Mouse (Mus musculus): ENCODE results near the gene Arhgdia. TPM values are rescaled to one million over a fixed set of nuclear protein-coding genes. Genes with fewer than 3 reads are reported as not detected.

Arhgdia gene
- total RNA-seq (2023), result 100 to 1,000 TPM; 361 to 393 TPM

DNA sequence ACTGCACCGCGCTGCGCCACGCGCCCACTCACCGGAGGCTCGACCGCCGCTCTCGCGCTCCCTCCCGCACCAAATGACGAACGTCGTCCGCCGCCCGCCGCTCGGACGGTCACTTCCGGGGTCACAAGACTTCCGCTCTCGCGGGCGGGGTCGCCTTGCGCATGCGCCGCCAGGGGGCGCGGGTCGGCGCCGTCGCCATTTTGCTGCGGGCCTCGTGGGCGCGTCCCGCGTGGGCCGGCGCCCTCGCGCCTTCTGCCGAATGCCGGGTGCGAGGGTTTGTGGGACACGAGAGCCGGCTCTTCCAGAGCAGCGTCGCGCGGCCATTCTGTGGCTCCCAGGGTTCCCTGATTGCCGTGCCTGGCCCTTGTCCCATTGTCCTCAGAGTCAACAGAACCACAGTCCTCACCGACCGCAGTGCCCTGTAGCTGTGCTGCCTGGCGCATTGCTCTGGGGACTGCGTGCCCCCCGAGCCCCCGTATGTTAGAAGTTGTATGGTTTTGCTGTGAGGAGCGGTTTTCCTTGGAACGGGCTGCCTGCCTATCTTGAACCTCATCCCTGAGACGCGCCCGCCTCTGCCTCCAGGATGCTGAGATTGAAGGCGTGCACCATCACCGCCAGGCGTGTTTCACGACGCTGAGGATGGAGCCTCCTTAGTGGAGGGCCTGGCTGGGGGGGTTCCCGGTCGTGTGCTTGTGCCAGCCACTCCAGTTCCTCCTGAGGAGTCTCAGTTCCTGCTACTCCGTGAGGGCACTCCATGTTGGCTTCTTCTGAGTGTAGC is at the start of gene Arhgdia:
Gene Arhgdia (minus strand): TSS at position 135 of the 778 bp plus-strand sequence.

DNA sequence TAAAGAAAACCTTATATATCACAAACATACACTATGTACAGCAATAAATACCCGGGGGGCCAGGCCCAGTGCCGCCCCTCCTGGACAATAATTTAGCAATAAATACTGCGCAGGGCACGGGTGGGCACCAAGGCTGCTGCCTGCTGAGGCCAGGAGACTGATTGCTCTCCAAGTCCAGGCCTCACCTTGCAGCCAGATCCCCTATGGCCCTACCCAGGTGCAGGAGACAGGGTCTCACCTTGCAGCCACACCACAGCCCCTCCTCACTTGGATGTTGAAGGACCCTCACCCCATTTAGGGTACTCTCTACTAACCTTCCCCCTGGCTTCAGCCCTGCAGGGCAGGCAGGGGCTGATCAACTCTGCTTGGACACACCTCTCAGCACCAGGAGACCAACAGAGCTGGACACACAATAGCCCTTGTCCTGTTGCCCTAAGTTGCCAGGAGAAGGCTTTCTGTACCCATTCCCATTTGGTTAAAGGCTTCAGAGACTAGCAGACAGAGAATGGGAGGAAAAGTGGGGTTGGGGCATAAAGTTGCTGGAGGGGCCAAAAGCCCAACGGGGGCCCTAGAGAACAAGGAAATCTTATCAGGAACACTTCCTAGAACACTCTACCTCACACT is 43.8 kb upstream of the Arhgdia start, which contains the start of gene Sirt7:
Gene Sirt7 (minus strand): TSS at position 89 of the 624 bp plus-strand sequence.

DNA sequence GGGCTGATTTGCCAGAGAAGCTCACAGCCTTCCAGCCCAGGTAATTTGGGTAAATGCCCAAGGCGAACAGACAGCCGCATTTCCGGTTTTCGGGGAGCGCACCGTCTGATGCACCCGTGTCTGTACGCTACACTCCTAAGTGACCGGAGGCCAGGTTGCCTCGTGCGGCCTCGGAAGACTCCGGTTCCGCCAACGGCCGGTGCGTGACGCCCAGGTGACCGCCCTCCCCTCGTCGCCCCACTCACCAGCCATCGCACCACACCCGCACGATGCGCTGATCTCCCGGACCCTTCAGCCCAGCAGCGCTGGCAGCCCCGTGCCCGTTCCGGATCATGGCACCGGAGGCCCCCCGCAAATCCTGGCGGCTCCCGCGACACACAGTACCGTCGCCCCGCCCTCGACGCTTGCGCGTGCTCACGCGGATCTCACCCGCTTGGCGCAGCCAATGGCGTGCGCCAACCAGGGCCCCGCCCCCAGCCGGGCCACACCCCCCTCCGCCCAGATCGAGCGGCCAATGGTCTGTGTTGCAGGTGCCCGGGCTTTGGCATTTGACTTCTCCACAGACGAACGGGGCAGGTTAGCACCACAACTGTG is 36.2 kb upstream of the Arhgdia start, which contains the start of gene Pcyt2:
Gene Pcyt2 (minus strand): TSS at position 418 of the 594 bp plus-strand sequence.

DNA sequence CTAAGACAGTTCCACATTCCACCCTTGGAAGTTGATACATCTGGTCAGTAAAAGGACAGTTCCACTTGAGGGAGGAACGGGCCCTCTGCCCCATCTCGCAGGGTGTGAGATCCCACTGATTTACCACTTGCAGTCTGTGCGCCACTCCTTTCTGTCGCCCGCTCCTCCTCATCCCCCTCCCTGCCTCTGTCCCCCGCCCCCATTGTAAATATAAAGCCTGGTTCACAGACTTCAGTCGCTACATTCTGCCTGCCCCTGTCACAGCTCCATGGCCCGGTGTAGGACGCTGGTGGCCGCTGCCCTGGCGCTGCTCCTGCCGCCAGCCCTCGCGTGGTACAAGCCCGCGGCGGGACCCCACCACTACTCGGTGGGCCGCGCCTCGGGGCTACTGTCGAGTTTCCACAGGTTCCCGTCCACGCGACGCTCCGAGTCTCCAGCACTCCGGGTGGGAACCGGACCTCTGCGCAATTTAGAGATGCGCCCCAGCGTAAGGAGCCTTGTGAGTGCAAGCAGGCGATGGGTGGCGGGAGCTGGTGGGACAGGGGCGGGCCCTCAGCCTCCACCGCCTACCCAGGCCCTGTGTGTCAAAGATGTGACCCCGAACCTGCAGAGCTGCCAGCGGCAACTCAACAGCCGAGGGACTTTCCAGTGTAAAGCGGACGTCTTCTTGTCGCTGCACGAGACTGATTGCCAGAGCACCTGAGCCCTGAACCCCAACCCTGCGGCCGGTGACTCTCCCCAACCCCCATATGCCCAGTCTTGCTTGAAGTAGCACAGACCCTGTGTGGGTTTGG is 27.0 kb upstream of the Arhgdia start, which contains the start of gene Npb:
Gene Npb (plus strand): TSS at position 237 of the 794 bp plus-strand sequence.

DNA sequence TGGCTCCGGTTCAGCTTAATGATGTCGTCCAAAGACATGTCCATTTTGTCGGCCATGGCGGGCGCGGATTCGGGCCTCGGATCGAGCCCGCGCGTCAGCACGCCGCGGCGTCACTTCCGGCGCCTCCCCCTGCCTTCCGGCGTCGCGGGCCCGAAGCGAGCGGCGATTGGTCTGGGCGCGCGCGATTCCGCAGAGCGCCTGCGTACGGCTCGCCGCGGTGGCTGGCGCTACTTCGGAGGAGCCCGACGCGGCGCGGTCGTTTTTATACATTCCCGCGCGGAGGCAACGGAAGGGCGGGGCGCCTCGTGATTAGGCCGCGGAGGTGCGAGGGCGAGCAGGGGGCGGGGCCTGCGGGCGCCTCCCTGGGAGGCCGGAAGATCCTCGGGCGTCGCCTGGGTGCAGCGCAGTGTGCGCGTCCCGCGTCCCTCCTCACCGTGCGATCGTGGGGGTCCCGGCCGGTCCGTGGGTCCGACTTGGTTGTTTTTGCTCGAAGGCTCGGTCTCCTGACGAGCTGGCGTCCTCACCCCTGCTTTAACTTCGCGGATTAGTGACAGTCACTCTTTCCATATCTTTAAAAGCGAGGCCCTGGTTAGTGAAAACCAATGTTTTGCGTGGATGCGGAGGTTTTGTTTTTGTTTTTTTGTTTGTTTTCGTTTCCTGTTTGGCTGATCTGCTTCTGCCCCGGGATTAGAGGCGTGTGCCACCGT is 17.0 kb upstream of the Arhgdia start, which contains the start of the genes Alyref and Anapc11:
Gene Alyref (minus strand): TSS at position 83 of the 707 bp plus-strand sequence.
Gene Anapc11 (plus strand): TSS at position 139 of the 707 bp plus-strand sequence.

DNA sequence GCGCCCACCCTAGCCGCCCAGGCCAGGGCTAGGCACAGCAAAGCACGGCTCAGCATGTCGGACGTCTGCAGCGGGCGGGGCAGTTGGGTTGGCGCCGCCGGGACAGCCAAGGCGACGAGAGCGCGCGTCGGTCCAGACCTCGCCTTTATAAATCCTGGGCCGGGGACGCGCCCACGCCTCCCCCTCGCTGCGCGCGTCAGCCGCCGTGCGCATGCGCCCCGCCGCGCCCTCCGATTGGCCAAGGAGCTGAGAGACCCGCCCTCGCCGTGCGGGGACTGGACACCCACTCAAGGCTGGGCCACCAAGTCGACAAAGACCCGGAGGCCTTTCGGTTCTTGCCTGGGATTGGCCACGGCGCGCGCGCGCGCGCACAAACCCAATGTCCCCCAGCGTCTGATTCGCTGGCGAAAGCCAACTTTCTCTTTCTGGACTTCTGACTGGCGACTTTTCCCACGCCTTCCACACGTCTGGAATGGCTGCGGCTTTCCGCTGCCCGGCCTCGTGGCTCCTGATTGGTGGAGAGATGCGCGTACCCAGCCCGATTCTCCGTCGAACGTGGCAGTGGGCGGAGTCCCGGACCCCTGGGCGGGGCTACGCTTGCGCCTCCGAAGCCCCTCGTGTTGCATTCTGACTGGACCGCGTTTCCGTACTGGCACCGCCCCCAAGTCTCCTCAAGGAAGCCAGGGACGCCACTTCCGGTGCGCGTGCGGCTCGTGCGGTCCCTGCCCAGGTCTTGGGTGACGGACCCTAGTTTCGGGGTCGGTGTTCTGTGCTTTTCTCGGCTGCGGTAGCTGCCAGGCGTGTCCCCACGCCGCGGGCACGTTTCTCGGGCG is 8.5 kb downstream of the Arhgdia start, which contains the start of gene P4hb:
Gene P4hb (minus strand): TSS at position 502 of the 833 bp plus-strand sequence.

DNA sequence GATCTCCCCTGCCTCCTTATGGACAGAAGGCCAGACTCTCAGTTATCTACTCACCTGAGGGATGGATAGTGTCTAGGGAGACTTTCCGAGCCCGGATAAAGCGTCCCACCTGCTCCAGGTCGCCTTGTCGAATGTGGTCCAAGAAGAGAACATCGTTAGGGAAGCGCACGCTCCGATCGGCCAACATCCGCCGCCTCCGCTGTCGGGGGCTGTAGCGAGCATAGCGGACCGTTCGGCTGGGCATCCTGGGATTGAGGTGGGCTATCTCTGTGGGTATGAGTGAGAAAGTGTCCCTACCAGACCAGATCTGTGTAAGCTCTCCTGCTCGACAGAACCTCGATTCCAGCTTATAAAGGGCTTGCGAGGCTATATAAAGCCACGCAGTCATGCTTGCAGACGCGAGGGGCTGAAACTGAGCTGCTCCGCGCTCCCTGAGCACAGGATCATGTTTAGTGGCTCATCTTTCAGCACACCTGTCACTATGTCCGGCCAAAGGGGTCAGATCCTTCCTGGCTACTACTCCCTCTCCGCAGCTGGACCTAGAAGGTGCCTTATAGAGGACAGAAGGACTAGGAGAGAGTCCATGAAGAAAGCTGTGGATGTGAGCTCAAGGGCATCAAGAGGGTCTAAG is 30.5 kb downstream of the Arhgdia start, which contains the start of gene Ppp1r27:
Gene Ppp1r27 (minus strand): TSS at position 323 of the 631 bp plus-strand sequence.

DNA sequence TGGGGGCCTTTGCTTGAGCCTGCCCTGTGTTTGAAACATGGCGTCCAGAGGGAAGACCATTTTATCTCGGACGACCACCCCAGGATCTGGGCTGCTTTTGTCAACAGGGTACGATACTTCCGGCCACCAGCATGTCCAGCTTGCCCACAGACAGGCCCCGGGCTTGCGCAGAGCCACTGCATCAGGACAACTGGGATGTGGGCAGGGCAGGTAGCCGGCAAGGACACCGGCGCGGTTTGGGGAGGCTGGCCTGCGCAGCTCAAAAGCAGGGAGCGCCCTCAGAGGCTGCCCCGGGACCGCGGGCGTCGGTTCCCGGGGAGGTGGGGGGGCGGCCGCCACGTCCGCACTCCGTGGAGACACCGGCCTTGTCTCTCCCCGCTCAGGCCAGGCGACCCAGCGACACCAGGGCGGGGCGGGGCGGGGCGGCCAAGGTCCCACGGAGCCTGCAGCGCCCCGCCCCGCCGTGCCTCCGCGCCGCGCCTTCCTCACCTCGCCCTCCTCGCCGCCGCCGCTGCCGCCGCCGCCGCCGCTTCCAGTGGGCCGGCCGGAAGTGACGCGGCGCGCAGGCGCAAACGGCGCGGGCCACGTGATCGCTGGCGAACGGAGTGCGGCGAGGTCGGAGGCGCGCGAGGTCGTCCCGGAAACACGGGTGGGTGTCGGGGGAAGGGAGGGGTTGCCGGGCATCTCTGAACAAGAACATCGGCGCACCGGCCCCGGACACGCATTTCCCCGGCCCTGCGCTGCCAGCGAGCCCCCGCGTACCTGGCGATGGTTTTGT is 32.1 kb downstream of the Arhgdia start, which contains the start of gene Mcrip1:
Gene Mcrip1 (minus strand): TSS at position 560 of the 778 bp plus-strand sequence.

DNA sequence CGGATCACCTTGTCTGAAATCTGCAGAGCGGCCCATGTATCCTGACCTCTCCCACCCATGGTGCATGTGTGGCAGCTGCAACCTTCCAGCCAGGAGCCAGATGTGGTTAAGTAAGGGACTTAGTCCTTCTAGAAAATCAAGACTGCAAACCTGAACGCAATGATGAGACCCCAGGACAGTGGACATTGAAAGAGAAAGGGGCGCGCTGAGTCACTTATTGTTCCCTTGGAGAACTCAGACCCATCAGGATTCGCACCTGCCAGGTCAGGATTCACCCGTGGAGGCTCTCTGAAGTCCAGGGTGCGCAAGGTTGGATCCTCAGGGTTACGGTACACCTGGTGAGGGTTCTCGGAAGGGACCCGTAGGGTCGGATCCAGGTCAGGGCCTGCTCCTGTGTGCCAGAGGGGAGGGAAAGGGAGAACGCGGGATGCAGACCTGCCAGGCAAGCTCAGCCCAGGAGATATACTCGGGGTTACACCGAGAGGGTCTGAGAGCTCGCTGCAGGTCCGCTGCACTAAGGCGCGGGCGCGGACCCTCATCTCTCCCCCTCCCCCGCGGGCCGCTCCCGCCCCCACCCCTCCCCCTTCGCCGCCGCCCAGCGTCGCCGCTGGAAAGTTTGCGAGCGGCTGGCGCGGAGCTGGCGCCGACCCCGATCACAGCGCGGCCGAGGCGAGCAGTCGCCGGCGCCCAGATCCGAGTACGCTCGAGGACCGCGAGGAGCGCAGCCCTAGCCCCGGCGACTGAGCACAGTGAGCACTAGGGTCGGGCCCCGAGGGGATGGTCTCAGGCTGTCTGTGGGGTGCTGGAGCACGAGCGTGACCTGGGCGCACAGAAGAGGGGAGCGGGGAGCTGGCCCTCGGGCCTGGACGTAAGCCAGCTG is 51.1 kb downstream of the Arhgdia start, which contains the start of gene Gcgr:
Gene Gcgr (plus strand): TSS at position 615 of the 880 bp plus-strand sequence.

Other genes with a start within 250 kb of the Arhgdia start
- 1,000 to 10,000 TPM; 3,735 to 3,853 TPM for gene Actg1, start 233.1 kb downstream of the Arhgdia start, total RNA-seq (2023)
- gene Fscn2, start 220.1 kb downstream of the Arhgdia start, total RNA-seq (2023), result under 1 TPM; 0.53 to 0.61 TPM
- 10 to 100 TPM; 11.2 to 13.9 TPM for gene Faap100, start 202.9 kb downstream of the Arhgdia start, total RNA-seq (2023)
- gene Nploc4, start 143.9 kb downstream of the Arhgdia start, total RNA-seq (2023), result 10 to 100 TPM; 48.6 to 50.6 TPM
- gene Tspan10, start 139.0 kb downstream of the Arhgdia start, total RNA-seq (2023), result 1 to 10 TPM in 1 of 2 experiments, not detected in 1; 6.7 TPM
- gene Pde6g, start 128.1 kb downstream of the Arhgdia start, total RNA-seq (2023), result not detected
- gene Oxld1, start 123.6 kb downstream of the Arhgdia start, total RNA-seq (2023), result 1 to 10 TPM; 4.1 to 7.9 TPM
- gene Ccdc137, start 123.5 kb downstream of the Arhgdia start, total RNA-seq (2023), result 10 to 100 TPM; 12.4 to 14.5 TPM
- gene Arl16, start 114.0 kb downstream of the Arhgdia start, total RNA-seq (2023), result 10 to 100 TPM in 1 of 2 experiments, 1 to 10 TPM in 1; 8.7 to 10.5 TPM
- 10 to 100 TPM; 18.3 to 23.1 TPM for gene Mrpl12, start 97.0 kb downstream of the Arhgdia start, total RNA-seq (2023)
- 10 to 100 TPM; 16.4 to 19.3 TPM for gene Slc25a10, start 89.8 kb downstream of the Arhgdia start, total RNA-seq (2023)
- gene Gcgr, start 50.9 kb downstream of the Arhgdia start, total RNA-seq (2023), result not detected
- 10 to 100 TPM; 34.2 to 37.3 TPM for gene Mcrip1, start 31.9 kb downstream of the Arhgdia start, total RNA-seq (2023)
- under 1 TPM in 1 of 2 experiments, not detected in 1; 0.75 TPM for gene Ppp1r27, start 30.5 kb downstream of the Arhgdia start, total RNA-seq (2023)
- 100 to 1,000 TPM; 266 to 274 TPM for gene P4hb, start 8.4 kb downstream of the Arhgdia start, total RNA-seq (2023)
- gene Alyref, start 16.7 kb upstream of the Arhgdia start, total RNA-seq (2023), result 100 to 1,000 TPM; 143 to 147 TPM
- 10 to 100 TPM; 49.3 to 52.8 TPM for gene Anapc11, start 16.8 kb upstream of the Arhgdia start, total RNA-seq (2023)
- gene Npb, start 26.9 kb upstream of the Arhgdia start, total RNA-seq (2023), result 1 to 10 TPM; 1.2 to 1.5 TPM
- 10 to 100 TPM; 37.2 to 38.3 TPM for gene Pcyt2, start 36.3 kb upstream of the Arhgdia start, total RNA-seq (2023)
- gene Sirt7, start 43.6 kb upstream of the Arhgdia start, total RNA-seq (2023), result 100 to 1,000 TPM; 119 to 120 TPM
- gene Mafg, start 52.0 kb upstream of the Arhgdia start, total RNA-seq (2023), result 100 to 1,000 TPM; 107 to 135 TPM
- gene Pycr1, start 62.1 kb upstream of the Arhgdia start, total RNA-seq (2023), result 1 to 10 TPM; 1.1 to 1.2 TPM
- not detected for gene Myadml2, start 66.5 kb upstream of the Arhgdia start, total RNA-seq (2023)
- under 1 TPM in 1 of 2 experiments, not detected in 1; 0.39 TPM for gene Notum, start 79.6 kb upstream of the Arhgdia start, total RNA-seq (2023)
- gene Aspscr1, start 91.3 kb upstream of the Arhgdia start, total RNA-seq (2023), result 10 to 100 TPM; 85.4 to 88.2 TPM
- gene Cenpx, start 132.1 kb upstream of the Arhgdia start, total RNA-seq (2023), result 10 to 100 TPM; 33.5 to 39.0 TPM
- gene Lrrc45, start 132.3 kb upstream of the Arhgdia start, total RNA-seq (2023), result 10 to 100 TPM; 12.8 to 17.1 TPM
- under 1 TPM in 1 of 2 experiments, not detected in 1; 0.33 TPM for gene Rac3, start 139.8 kb upstream of the Arhgdia start, total RNA-seq (2023)
- gene Dcxr, start 145.7 kb upstream of the Arhgdia start, total RNA-seq (2023), result 1 to 10 TPM; 8.3 to 8.5 TPM
- 1 to 10 TPM; 7.3 to 9.0 TPM for gene Cbr2, start 150.5 kb upstream of the Arhgdia start, total RNA-seq (2023)
- 10 to 100 TPM; 40.0 to 43.8 TPM for gene Hmga1b, start 181.2 kb upstream of the Arhgdia start, total RNA-seq (2023)
- 10 to 100 TPM; 14.0 to 15.3 TPM for gene Rfng, start 202.6 kb upstream of the Arhgdia start, total RNA-seq (2023)
- gene Gps1, start 202.6 kb upstream of the Arhgdia start, total RNA-seq (2023), result 10 to 100 TPM; 38.0 to 39.9 TPM
- 10 to 100 TPM; 31.0 to 32.0 TPM for gene Dus1l, start 214.8 kb upstream of the Arhgdia start, total RNA-seq (2023)
- gene Fasn, start 242.9 kb upstream of the Arhgdia start, total RNA-seq (2023), result 10 to 100 TPM; 28.3 to 29.7 TPM

Measured in neutrophil, adult 83 days (primary cell).